Mouse (Mus musculus): ENCODE data around the gene Acap2. TPM values are rescaled to one million over a fixed set of nuclear protein-coding genes. Genes with fewer than 3 reads are reported as not detected.

Gene Acap2
- polyA plus RNA-seq (2014; fragmentation: Illumina TruSeq; extraction: RNeasy Lipid Tissue Mini Kit (QIAGEN cat#74804); ENCODE audit: low read depth, low replicate concordance) = 11.7 TPM

DNA sequence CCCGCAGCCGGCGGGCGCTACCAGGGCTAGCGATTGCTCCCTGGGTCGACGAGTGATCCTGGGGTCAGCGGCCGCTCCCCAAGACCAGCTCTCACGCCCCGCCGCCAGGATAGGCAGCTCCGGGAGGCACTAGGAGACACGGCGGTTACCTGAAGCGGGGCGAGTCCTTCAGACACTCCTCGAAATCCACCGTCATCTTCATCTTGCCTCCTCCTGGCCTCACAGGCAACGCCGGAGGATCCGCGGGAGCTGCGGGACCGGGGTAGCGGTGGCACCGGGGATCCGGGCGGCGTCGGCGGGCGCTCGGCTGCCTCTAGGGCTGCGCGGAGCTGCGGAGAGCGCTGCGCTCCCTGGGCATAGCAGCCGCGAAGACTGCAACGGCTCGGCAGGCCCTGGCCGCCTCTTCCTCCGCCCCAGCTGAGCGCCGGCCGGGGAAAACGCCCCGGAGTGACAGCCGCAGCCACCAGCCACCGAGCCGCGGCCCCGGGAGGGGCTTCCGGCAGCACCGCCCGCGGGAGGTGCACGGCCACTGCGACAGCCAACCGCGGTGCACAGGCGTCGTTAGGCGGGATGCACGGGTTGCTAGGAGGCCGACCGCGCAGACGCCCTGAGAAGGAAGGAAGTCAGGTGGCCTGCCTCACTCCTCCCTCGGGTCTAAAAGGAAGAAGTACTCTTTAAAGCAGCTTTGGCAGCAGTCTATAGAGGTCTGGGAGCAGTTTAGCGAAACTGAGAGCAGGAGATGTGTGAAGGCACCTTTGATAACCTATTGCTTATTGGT, at the start of gene Acap2:
Gene Acap2 (minus strand): TSS at position 456 of the 778 bp plus-strand sequence.

DNA sequence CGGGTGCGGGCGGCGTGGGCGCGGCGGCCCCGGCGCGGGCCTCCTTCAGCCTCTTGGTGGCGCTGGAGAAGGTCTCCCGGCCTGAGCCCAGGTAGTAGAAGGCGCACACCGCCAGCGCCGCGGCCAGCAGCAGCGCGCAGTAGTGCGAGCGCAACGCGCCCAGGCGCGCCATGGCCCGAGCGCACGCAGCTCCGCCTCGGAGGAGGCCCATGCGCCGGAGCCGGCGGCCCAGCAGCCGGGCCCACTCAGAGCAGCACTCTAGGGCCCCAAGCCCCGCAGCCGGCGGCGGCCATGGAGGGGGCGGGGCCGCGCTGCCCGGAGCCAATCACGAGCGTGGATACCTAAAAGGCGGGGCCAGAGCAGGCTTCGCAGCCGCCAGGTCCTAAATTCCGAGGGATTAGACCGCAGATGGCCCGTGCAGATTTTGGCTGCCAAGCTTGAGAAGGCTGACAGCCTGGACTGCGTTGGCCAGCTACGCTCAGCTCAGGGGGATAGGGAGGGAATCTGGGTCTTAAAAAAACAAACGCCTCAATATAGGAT, 119.8 kb downstream of the Acap2 start, which contains the start of gene Xxylt1:
Gene Xxylt1 (minus strand): TSS at position 308 of the 540 bp plus-strand sequence.

Other genes with a start within 250 kb of the Acap2 start
- 11.8 TPM for gene Xxylt1, start 119.8 kb downstream of the Acap2 start, polyA plus RNA-seq (2014; fragmentation: Illumina TruSeq; extraction: RNeasy Lipid Tissue Mini Kit (QIAGEN cat#74804); ENCODE audit: low read depth, low replicate concordance)
- gene Ppp1r2, start 74.0 kb upstream of the Acap2 start, polyA plus RNA-seq (2014; fragmentation: Illumina TruSeq; extraction: RNeasy Lipid Tissue Mini Kit (QIAGEN cat#74804); ENCODE audit: low read depth, low replicate concordance) = 94.5 TPM
- gene Apod, start 113.6 kb upstream of the Acap2 start, polyA plus RNA-seq (2014; fragmentation: Illumina TruSeq; extraction: RNeasy Lipid Tissue Mini Kit (QIAGEN cat#74804); ENCODE audit: low read depth, low replicate concordance) = 18.4 TPM
- gene Bdh1, start 221.0 kb upstream of the Acap2 start, polyA plus RNA-seq (2014; fragmentation: Illumina TruSeq; extraction: RNeasy Lipid Tissue Mini Kit (QIAGEN cat#74804); ENCODE audit: low read depth, low replicate concordance) = 96.1 TPM

Measured in heart, adult 10 weeks (tissue).